Mouse (Mus musculus) cerebellum, adult 2 months (tissue): ENCODE measurements at regions not wholly inside any gene's neighbourhood (a gene's known extent, or its start where the extent isn't known, plus 50 kb on each side); places are given as distances from the start of the nearest gene placed in this dataset.

ENCODE experiments used
- CTCF ChIP-seq: fragments of 200-500 bp; IDR thresholded peaks from 2 replicates; pipeline ENCODE4 v1.5.1; 2011; ENCODE audit warnings: low read depth, mild to moderate bottlenecking, control low read depth, low read length, moderate library complexity, borderline replicate concordance; ENCODE audit not compliant: insufficient read depth
- POLR2A ChIP-seq: fragments of 200-500 bp; IDR thresholded peaks from 2 replicates; pipeline ENCODE4 v1.6.1; 2011; ENCODE audit warnings: low read length, control low read depth, borderline replicate concordance; ENCODE audit not compliant: insufficient read depth

- TF ChIP-seq CTCF (no peak), POLR2A (no peak)
Observed at GRCm38 (mm10) chr5:129344038-129344437, 157.0 kb upstream of the Sfswap start.
